Mouse (Mus musculus): Measurements from ENCODE around the gene Pigk.

GRCm38 (mm10) chr3:152993608-152994007 is 279.7 kb downstream of the Pigk start:
- no peak for TF ChIP-seq POLR2A (IDR thresholded peaks at IDR 0.05; ENCODE audit: borderline replicate concordance, insufficient read depth, low read length)
- TF ChIP-seq CTCF (IDR thresholded peaks at IDR 0.05; ENCODE audit: borderline replicate concordance, insufficient read depth, low read depth, low read length), result no peak

All from cerebellum, adult 2 months (tissue).